Mouse (Mus musculus) CH12.LX (cell line): Measurements from ENCODE around the gene Gria2.

ENCODE experiments used
- CTCF ChIP-seq, 2 experiments: IDR thresholded peaks in 1 of 2; conservative IDR thresholded peaks in 1 of 2; 2 replicates each; pipeline ENCODE4 v1.5.1; 2011 to 2012; ENCODE audit warnings: low read depth in 2 of 2, low read length in 2 of 2, improper control_type of control experiment in 1 of 2, inconsistent platforms in 1 of 2, mild to moderate bottlenecking in 1 of 2, moderate library complexity in 1 of 2
- E2F4 ChIP-seq: IDR thresholded peaks from 2 replicates; pipeline ENCODE4 v1.6.1; 2011; ENCODE audit warnings: low read depth, low read length, improper control_type of control experiment; ENCODE audit not compliant: insufficient replicate concordance
- EP300 ChIP-seq: IDR thresholded peaks from 2 replicates; pipeline ENCODE4 v1.6.1; 2011; ENCODE audit warnings: low read length, improper control_type of control experiment
- IRF4 ChIP-seq: IDR thresholded peaks from 2 replicates; pipeline ENCODE4 v1.6.1; 2014; ENCODE audit warnings: low read depth, mild to moderate bottlenecking, inconsistent platforms, low read length, improper control_type of control experiment
- MAX ChIP-seq: IDR thresholded peaks from 2 replicates; pipeline ENCODE4 v1.6.1; 2011; ENCODE audit warnings: low read length, improper control_type of control experiment
- POLR2A ChIP-seq: IDR thresholded peaks from 2 replicates; pipeline ENCODE4 v1.6.1; 2011; ENCODE audit warnings: low read depth, mild to moderate bottlenecking, improper control_type of control experiment, low read length
- SMC3 ChIP-seq: IDR thresholded peaks from 2 replicates; pipeline ENCODE4 v1.6.1; 2011; ENCODE audit warnings: low read depth, low read length, improper control_type of control experiment
- TBP ChIP-seq: conservative IDR thresholded peaks from 2 replicates; pipeline ENCODE4 v1.6.1; 2011; ENCODE audit warnings: low read depth, low read length, improper control_type of control experiment
- TCF12 ChIP-seq: IDR thresholded peaks from 2 replicates; pipeline ENCODE4 v1.6.1; 2014; ENCODE audit warnings: low read depth, mild to moderate bottlenecking, inconsistent platforms, low read length, improper control_type of control experiment
- UBTF ChIP-seq: IDR thresholded peaks from 2 replicates; pipeline ENCODE4 v1.6.1; 2012; ENCODE audit warnings: low read depth, mild to moderate bottlenecking, inconsistent platforms, low read length, improper control_type of control experiment, moderate library complexity

DNA sequence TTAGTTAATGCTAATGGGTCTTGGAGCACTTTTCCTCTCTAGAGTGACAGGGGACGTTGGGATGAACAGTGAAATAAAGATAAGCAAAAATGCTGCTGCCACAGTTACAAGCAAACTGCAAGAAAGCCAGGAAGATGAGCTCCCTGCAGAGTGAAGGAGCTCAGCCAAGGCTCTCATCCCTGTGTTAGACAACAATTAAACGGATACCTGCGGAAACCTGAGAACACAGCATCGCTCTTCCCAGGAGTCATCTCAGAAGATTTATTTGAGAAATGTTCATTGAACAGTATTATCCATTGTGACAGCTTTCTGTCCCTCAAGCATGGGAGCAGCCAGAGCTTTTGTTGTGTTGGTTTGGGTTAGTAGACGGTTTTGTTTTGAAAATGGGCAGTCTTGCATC, 137.5 kb downstream of the Gria2 start:
- TF ChIP-seq CTCF (conservative IDR thresholded peaks at IDR 0.05 in 1 of 2, IDR thresholded peaks at IDR 0.05 in 1 of 2; ENCODE audit: low read depth in 2 of 2, low read length in 2 of 2) (no peak), UBTF (no peak), POLR2A (no peak), IRF4 (no peak), TBP (no peak), MAX (no peak), E2F4 (no peak), EP300 (no peak), SMC3 (no peak), TCF12 (no peak)
